Mouse (Mus musculus) neural tube, embryonic 14.5 days (tissue): ENCODE data around the gene Frmd4b. TPM values are rescaled to one million over a fixed set of nuclear protein-coding genes. Genes with fewer than 3 reads are reported as not detected.

Experiments
- ATAC-seq: fragments of 200-750 bp; cut with Nextera tagmentation; 2 replicates; pipeline ENCODE4 v1.8.0; 2017; ENCODE audit warnings: low read depth, mild to moderate bottlenecking, moderate TSS enrichment, moderate library complexity
- H3K27ac ChIP-seq: fragments of 300-500 bp; sonication (generic); 2 replicates; pipeline ENCODE4 v1.5.1; 2014; ENCODE audit warnings: low read depth, mild to moderate bottlenecking, control low read depth, low read length, moderate library complexity, mixed read lengths
- H3K27me3 ChIP-seq: fragments of 300-500 bp; sonication (generic); 2 replicates; pipeline ENCODE4 v1.6.1; 2014; ENCODE audit warnings: low read length; ENCODE audit not compliant: control insufficient read depth, insufficient read depth
- H3K36me3 ChIP-seq: fragments of 300-500 bp; sonication (generic); 2 replicates; pipeline ENCODE4 v1.6.1; 2014; ENCODE audit warnings: low read length, mixed read lengths; ENCODE audit not compliant: control insufficient read depth, insufficient read depth
- H3K4me1 ChIP-seq: fragments of 300-500 bp; sonication (generic); 2 replicates; pipeline ENCODE4 v1.6.1; 2014; ENCODE audit warnings: low read length; ENCODE audit not compliant: control insufficient read depth, insufficient read depth
- H3K4me2 ChIP-seq: fragments of 300-500 bp; sonication (generic); 2 replicates; pipeline ENCODE4 v1.6.1; 2014; ENCODE audit warnings: mild to moderate bottlenecking, low read depth, low read length, control low read depth
- H3K4me3 ChIP-seq: fragments of 300-500 bp; sonication (generic); 2 replicates; pipeline ENCODE4 v1.5.1; 2014; ENCODE audit warnings: low read depth, low read length, control low read depth, mixed read lengths
- H3K9ac ChIP-seq: fragments of 300-500 bp; sonication (generic); replicated peaks from 2 replicates; pipeline ENCODE4 v1.6.1; 2014; ENCODE audit warnings: low read depth, mild to moderate bottlenecking, control low read depth, low read length, mixed read lengths
- H3K9me3 ChIP-seq: fragments of 300-500 bp; sonication (generic); 2 replicates; pipeline ENCODE4 v1.6.1; 2016; ENCODE audit warnings: low read length; ENCODE audit not compliant: control insufficient read depth
- WGBS: fragments of 180-500 bp; shearing (Covaris S2); extraction: QIAGEN DNeasy Blood & Tissue Kit; methylation state at CpG from one replicate; pipeline ENCODE4 v1.1.7; 2014; 5-methylcytosine and 5-hydroxymethylcytosine counted together
- polyA plus RNA-seq: library from polyadenylated mRNA; unstranded; fragments of >200 nt; fragmentation: Nextera tagmentation; extraction: Ambion mirVana; gene quantifications from 2 replicates; pipeline ENCODE4 v1.2.1, GENCODE M21; 2014

Gene Frmd4b
- polyA plus RNA-seq, 1 experiment from 2014 or later, result 26.8 TPM

DNA sequence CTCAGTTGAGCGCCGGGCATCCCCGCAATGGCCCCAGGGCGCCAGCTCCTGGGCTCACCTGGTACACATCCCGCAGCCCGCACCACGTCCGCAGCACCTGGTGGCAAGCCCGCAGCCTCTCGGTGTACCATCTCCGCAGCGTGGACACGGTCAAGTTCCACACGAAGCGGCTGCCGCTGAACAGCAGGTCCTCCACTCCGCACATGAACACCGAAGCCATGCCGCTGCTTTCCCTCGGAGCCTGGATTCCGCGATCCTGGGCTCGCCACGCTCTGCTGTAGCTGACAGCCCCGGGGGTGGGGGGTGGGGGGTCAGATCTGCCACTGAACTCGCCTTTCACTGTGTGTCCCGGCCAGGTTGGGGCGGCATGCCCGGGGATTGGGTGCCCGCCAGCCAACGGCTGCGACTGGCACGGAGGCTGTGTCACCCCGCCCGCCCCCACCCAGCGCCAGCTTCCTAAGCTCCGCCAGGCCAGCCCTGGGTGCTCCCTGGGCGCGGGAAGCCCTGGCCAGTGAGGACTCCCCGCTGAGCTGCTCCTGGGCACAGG lies 129.7 kb downstream of the Frmd4b start:
- Histone ChIP-seq H3K4me1 (peaks cover 24% of the 10 kb centered on the region), H3K36me3 (no peaks in the 10 kb centered on the region), H3K9ac (peak overlapping the region; percentile 63), H3K4me2 (peak overlapping the region; percentile 98), H3K27me3 (no peaks in the 10 kb centered on the region), H3K4me3 (peak overlapping the region; percentile 41), H3K27ac (no peak overlapping the region), H3K9me3 (no peaks in the 10 kb centered on the region)
- peak; percentile 84 for ATAC-seq
- 2% methylated on average over 34 of the region's 40 CpGs for WGBS

DNA sequence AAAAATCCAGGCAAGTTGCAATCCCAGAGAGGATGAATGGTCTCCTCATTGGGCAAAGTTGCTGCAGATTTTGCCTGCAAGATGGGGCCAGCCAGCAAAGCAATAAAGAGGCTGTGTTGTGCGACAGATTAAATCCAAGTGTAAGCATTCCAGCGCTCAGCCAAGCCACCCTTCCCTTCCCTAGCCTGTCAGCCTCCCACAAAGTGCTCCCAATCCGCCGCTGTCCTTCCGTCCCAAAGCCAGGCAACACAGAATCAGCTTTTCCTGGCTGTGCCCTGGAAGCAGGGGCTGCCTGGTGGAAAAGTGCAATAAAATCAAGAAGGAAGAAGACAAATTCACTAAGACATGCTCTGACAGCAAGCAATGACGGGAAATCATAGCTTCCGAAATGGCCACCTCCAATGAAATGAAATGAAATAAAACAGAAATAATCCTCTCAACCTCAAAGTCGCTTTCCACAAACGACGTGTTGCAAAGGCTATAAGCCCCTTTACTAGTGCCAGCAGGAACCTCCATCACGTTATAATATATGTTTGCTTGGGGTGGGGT lies 130.5 kb downstream of the Frmd4b start:
- peak overlapping the region; percentile 63; the same call in 1 of the 2 replicates for H3K9ac ChIP-seq
- no peak for ATAC-seq
- H3K4me1 ChIP-seq, result peaks cover 24% of the 10 kb centered on the region
- H3K4me2 ChIP-seq, result peak overlapping the region; percentile 98
- WGBS, result 25% methylated on average over 11 of the region's 11 CpGs
- peak overlapping the region; percentile 41 for H3K4me3 ChIP-seq
- H3K27me3 ChIP-seq, result no peaks in the 10 kb centered on the region
- H3K36me3 ChIP-seq, result no peaks in the 10 kb centered on the region
- no peaks in the 10 kb centered on the region for H3K9me3 ChIP-seq
- H3K27ac ChIP-seq, result 0 out of 2 replicates have a peak overlapping the region, but pooled peaks have one; percentile 39

DNA sequence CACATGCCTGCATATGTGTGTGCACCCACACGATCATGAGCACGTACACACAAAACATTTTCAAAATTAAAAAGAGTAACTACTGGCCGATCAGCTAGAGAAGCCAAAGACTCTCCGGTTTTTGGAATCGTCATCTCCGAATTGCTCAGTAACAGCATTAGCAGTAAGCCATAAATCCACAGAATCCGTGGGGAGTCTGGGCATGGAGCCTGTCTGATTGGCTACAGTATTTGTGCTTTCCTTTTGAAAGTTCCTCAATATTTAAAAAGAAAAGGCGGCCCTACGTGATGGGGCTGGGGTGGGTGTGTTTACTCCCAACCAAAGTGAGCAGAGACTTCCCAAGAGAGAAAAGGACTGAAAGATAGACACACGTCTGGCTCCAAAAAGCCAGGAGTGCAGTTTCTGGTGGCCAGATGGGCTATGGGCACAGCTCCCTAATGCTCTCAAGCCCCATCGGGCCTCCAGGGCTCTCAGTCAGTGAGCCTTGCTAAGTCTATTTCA lies 131.4 kb downstream of the Frmd4b start:
- 41% methylated on average over 11 of the region's 11 CpGs for WGBS
- Histone ChIP-seq H3K4me1 (peaks cover 24% of the 10 kb centered on the region), H3K4me2 (no peak overlapping the region), H3K27ac (no peak overlapping the region), H3K9me3 (no peaks in the 10 kb centered on the region), H3K27me3 (no peaks in the 10 kb centered on the region), H3K4me3 (no peak overlapping the region), H3K9ac (no peak overlapping the region), H3K36me3 (no peaks in the 10 kb centered on the region)
- ATAC-seq, result no peak

DNA sequence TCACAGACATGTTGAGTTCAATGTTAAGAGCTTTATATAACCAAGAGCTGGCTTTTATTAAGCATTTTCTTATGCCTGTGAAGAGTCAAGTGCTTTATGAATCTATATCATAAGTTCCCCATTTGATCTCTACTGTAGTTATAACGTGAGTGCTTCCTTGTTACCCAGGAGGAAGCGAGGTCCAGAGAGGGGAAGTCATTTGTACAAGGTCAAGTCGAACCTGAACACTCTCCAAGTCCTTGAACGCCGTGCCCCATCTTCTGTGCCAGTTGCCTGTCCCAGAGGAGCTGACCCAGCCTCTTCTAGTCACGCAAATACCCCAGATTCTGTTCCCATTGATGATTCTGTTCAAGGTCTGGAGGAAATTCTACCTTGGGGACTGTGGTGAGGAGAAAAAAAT lies 135.4 kb downstream of the Frmd4b start:
- H3K4me3 ChIP-seq, result no peak overlapping the region
- no peaks in the 10 kb centered on the region for H3K27me3 ChIP-seq
- H3K9ac ChIP-seq, result no peak overlapping the region
- H3K27ac ChIP-seq, result no peak overlapping the region
- no peaks in the 10 kb centered on the region for H3K36me3 ChIP-seq
- H3K4me1 ChIP-seq, result peaks cover 12% of the 10 kb centered on the region
- whole genome bisulfite sequencing, result 85% methylated on average over 6 of the region's 6 CpGs
- no peak for ATAC-seq
- H3K9me3 ChIP-seq, result no peaks in the 10 kb centered on the region
- H3K4me2 ChIP-seq, result no peak overlapping the region

DNA sequence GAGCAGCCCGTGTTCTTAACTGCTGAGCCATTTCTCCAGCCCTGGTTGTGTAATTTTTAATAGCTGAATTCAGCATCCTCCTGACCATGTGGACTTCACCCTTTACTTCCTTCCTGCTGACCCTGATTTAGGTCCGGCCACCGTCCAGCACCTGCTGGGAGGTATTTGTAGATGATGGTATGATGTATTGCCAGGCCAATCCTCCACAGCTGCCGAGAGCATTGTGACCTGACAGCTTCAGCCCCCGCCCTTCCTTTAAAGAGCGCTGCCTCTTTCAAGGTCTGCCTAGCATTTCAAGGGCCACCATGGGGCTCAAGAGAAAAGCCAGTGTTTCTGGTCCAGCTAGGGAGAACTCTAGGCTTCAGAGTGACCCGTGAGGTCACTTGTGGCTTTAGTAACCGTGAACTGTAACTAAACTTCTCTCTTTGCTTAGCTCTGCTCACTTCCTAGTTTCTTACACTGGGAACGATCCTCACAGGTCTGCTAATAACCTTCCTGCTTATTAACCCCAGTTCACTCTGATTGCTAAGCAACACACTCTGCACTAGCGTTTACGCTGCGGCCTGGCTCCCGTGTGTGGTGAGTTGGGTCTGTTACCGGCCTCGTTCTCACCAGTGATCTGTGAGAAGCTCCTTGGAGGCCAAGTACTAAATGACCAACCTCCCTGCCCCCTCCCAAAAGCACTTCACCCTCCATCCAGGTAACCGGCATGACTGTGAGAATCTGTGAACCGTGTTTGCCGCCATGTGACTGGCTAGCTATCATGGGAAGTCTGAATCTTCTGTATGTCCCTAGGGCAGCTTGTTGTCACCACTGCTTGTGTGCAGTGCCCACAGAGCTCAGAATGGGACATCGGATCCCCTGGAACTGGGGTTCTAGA lies 138.1 kb downstream of the Frmd4b start:
- WGBS, result 35% methylated on average over 19 of the region's 19 CpGs

DNA sequence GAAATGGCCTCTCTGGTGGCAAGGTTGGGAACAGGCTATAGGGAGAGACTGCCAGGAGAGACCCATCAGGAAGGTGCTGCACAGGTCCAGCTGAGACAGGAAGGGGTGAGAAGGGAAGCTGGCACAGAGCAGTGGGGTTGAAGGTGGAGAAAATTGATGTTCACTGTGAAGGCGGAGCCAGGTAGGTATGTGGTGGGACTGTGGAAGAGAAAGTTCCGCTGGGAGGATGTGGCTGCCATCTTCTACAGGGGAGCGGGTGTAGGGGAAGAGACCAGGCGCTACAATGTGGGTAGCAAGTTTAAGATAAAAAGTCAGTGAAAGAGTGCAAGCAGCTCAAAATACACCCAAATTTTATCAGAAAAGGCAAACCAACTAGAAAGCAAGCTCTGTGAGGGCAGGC lies 143.7 kb downstream of the Frmd4b start:
- H3K27ac ChIP-seq, result no peak overlapping the region
- no peak overlapping the region for H3K4me3 ChIP-seq
- WGBS, result 96% methylated on average over 4 of the region's 4 CpGs
- H3K4me1 ChIP-seq, result no peaks in the 10 kb centered on the region
- H3K9me3 ChIP-seq, result no peaks in the 10 kb centered on the region
- H3K36me3 ChIP-seq, result no peaks in the 10 kb centered on the region
- ATAC-seq, result no peak
- no peaks in the 10 kb centered on the region for H3K27me3 ChIP-seq
- H3K9ac ChIP-seq, result no peak overlapping the region
- H3K4me2 ChIP-seq, result no peak overlapping the region

More for the DNA sequence above, 138.1 kb downstream of the Frmd4b start:
- H3K9ac ChIP-seq, result no peak overlapping the region
- H3K4me1 ChIP-seq, result no peaks in the 10 kb centered on the region
- no peak overlapping the region for H3K4me2 ChIP-seq
- no peak for ATAC-seq
- no peaks in the 10 kb centered on the region for H3K36me3 ChIP-seq
- no peak overlapping the region for H3K27ac ChIP-seq
- no peak overlapping the region for H3K4me3 ChIP-seq
- no peaks in the 10 kb centered on the region for H3K9me3 ChIP-seq
- H3K27me3 ChIP-seq, result no peaks in the 10 kb centered on the region

DNA sequence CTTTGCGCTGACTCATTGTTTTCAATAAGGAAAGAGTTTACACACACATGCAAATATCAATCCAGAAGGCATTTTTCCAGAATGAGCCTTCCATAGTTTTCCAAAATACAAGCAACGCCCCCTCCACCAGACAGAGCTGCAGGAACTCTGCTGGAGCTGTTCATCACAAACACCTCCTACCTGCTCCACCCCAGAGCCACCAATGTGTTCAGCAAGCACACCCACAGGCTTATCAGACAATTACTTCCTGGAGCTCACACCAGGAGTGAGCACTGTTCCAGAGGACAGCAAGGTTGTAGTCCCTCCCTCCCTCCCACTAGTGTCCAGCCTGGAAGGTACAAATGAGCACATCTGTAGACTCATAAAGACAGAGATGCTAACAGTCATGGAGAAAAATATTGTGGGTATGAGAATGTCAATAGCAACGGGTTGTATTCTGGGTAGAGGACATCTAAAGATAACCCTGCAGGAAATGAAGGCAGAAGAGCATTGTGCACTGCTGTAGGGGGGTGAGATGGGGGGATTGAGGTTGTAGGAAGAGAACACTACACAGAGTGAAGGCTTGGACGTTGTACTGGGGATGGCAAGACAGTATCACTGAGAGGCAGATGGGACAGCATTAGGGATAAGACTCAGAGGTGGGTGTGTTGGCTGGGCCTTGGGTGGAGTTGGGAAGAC lies 144.3 kb downstream of the Frmd4b start:
- no peak overlapping the region for H3K9ac ChIP-seq
- WGBS, result 92% methylated on average over 4 of the region's 4 CpGs
- no peaks in the 10 kb centered on the region for H3K4me1 ChIP-seq
- H3K9me3 ChIP-seq, result no peaks in the 10 kb centered on the region
- no peaks in the 10 kb centered on the region for H3K27me3 ChIP-seq
- no peak overlapping the region for H3K4me3 ChIP-seq
- H3K4me2 ChIP-seq, result no peak overlapping the region
- no peak overlapping the region for H3K27ac ChIP-seq
- no peak for ATAC-seq
- no peaks in the 10 kb centered on the region for H3K36me3 ChIP-seq

DNA sequence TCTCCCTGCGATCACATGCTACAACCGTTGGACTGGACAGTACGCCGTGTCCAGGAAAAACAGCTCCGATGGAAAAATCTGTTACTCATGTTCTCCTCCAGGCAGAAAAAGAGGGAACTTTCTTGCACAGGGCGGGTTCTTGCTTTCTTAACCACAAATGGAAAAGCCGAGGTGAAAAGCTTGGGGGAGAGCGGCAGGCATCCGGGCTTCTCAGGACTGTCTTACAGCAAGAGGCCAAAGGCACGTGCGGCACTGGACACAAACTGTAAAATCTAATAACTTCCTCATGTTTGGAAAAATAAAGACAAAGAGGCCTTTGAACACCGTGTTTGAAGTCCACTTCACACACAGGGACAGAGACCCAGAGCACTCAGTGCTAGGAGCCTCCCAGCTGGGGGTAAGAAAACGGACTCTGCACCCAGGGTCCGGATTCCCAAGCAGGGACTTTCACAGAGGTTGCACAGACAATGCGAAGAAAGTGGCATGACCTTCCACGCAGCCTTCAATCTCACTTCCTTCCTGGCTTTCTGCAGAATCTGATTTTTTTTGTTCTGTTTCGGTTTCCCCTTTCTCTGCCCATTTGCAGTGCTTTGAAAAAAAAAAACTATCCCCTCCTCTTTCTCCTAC lies 153.3 kb downstream of the Frmd4b start:
- H3K27ac ChIP-seq, result no peak overlapping the region
- no peak overlapping the region for H3K9ac ChIP-seq
- H3K36me3 ChIP-seq, result no peaks in the 10 kb centered on the region
- 64% methylated on average over 17 of the region's 17 CpGs for WGBS
- ATAC-seq, result no peak
- no peaks in the 10 kb centered on the region for H3K4me1 ChIP-seq
- H3K4me3 ChIP-seq, result no peak overlapping the region
- H3K9me3 ChIP-seq, result no peaks in the 10 kb centered on the region
- no peaks in the 10 kb centered on the region for H3K27me3 ChIP-seq
- no peak overlapping the region for H3K4me2 ChIP-seq
